Mouse (Mus musculus): Measurements from ENCODE around the gene Pms2. TPM values are rescaled to one million over a fixed set of nuclear protein-coding genes. Genes with fewer than 3 reads are reported as not detected.

The Pms2 gene
- total RNA-seq (2015) (20.4 and 29.3 TPM in 2 replicates), total RNA-seq (2017) (26.5 and 38.3 TPM in 2 replicates)

- peak; percentile 94 for ATAC-seq (replicated peaks; ENCODE audit: poor library complexity)
Measured at GRCm38 (mm10) chr5:143909417-143910400, at the start of gene Pms2, which contains the start of gene Aimp2. TSS of gene Pms2 (plus strand) at chr5:143909964. TSS of gene Aimp2 (minus strand) at chr5:143909847.

GRCm38 (mm10) chr5:143871547-143872169, 38.1 kb upstream of the Pms2 start:
- no peak for ATAC-seq (replicated peaks; ENCODE audit: poor library complexity)

DNA sequence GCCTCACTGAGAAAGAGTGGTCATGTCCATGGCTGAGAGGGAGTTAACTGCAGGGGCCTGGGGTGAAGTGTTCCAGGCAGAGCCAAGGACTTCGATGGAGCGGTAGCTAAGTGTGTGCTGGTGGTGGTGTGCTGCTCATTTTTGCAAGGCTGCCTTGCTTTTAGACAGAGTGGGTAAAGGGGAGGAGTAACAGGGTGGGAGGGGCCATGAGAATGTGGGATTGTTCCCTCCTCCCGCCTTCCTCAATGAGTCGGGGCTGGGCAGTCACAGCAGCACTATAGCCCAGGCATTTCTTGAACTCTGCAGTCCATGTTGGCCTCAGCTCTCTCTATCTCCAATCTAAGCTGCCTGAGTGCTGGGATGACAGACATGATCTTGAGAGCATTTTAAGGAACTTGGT, 35.2 kb upstream of the Pms2 start:
- no peak for ATAC-seq (replicated peaks; ENCODE audit: poor library complexity)

GRCm38 (mm10) chr5:143885274-143885673, 24.5 kb upstream of the Pms2 start:
- ATAC-seq (replicated peaks; ENCODE audit: poor library complexity), result no peak

GRCm38 (mm10) chr5:143890741-143891140, 19.0 kb upstream of the Pms2 start:
- no peak for ATAC-seq (replicated peaks; ENCODE audit: poor library complexity)

DNA sequence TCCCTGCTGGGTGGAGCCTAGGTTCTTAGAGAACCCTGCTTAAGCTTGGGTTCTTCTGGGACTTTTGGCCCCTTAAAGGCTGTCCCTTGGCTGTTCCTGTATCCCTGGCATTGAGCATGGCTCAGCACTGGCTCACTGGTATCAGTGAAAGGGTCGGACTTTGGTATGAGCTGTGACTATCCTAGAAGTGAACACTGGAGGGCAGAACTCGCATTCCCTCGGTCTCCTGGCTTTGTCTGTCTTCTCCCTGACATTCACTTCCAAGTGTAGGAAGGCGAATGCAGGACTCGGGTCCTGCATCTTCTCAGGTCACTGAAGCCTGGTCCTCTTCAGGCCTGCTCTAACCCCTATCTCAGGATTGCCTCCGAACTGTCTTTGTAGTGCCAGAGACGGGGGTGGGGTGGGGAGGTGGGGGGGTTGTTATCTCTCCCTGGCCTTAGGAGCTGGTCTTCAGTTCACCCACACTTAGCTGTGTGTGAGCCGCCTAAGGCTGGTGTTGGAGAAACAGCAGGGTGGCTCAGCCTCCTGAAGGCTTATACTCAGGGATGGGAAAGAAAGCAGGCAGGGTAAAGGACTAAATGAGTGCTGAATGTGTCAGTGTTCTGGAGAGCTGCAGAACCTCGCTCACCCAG, 17.4 kb upstream of the Pms2 start:
- ATAC-seq (replicated peaks; ENCODE audit: poor library complexity), result peak; percentile 13; the same call in 1 of the 2 replicates

DNA sequence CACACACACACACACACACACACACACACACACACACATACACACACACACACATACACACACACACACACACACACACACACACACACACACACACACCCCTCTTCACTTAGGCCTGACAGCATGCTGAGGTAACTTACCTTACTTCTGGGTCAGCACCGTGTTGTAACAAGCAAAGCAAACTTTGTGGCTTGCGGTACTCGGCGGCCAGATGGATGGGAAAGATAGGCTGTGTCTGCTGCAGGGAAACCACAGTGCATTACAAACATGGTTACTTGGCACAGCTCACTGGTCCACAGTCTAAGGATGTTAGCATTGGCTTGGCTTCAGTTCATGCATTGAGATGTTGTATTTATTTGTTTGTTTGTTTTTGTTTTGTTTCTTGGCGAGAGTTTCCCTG, 16.4 kb upstream of the Pms2 start:
- peak; percentile 98 for ATAC-seq (replicated peaks; ENCODE audit: poor library complexity)

DNA sequence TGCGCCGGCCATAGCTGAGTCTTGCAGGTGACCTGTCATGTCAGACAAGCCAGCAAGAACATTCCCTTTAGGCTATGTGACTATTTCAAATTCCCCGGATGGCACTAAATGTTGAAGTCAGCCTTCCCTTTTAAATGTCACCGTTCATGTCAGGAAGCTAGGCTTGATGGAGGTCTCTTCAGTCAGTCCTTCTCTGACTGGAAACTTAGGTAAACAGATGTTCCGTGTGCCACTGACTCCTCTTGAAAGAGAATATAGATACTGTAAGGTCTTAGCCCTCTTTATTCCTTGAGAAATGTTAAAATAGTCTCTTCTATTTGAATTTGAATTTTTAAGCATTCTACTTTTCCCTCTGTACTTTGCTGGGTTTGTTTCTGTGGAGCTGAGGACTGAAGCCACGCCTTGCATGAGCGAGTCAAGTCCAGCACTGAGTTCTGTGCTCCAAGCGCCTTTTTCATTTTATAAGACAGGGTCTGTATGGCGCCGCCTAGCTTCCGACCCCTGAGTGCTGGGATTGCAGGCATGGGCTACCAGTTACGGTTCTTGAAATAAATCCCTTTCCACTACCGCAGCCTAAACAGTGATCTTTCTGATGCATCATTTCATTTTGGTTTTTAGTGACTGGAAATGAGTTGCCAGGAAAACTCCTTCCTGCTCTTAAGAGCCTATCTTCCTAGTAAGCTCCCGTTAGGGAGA, 12.0 kb upstream of the Pms2 start, which contains the start of gene Ankrd61:
TSS of gene Ankrd61 (minus strand) at position 51 of the 696 bp plus-strand sequence.
- ATAC-seq (replicated peaks; ENCODE audit: poor library complexity), result no peak

DNA sequence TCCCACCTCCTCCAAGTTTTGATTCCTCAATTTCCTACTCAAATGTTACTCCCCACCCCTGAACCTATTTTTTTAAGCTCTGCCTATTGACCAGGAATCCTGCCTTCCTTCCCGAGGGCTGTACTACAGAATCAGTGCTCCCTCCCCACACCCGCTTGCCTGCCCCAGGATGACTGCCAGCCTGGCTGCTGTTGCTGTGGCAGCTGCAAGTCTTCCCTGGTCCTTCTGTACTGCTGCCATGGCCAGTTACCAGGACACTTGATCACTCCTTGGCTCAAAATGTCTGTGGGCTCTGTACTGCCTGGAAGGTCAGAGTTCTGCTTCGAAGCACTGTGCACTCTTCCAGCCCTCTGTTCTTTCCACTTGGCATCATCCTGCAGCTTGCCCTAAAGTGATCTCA, 7.7 kb upstream of the Pms2 start:
- ATAC-seq (replicated peaks; ENCODE audit: poor library complexity), result no peak

GRCm38 (mm10) chr5:143903813-143904212, 6.0 kb upstream of the Pms2 start:
- ATAC-seq (replicated peaks; ENCODE audit: poor library complexity), result peak; percentile 67

GRCm38 (mm10) chr5:143906429-143906828, 3.3 kb upstream of the Pms2 start:
- no peak for ATAC-seq (replicated peaks; ENCODE audit: poor library complexity)

GRCm38 (mm10) chr5:143908926-143909325, 838 bp upstream of the Pms2 start:
- no peak for ATAC-seq (replicated peaks; ENCODE audit: poor library complexity)

- no peak for ATAC-seq (replicated peaks; ENCODE audit: poor library complexity)
Measured at GRCm38 (mm10) chr5:143916221-143916620, 6.5 kb downstream of the Pms2 start.

DNA sequence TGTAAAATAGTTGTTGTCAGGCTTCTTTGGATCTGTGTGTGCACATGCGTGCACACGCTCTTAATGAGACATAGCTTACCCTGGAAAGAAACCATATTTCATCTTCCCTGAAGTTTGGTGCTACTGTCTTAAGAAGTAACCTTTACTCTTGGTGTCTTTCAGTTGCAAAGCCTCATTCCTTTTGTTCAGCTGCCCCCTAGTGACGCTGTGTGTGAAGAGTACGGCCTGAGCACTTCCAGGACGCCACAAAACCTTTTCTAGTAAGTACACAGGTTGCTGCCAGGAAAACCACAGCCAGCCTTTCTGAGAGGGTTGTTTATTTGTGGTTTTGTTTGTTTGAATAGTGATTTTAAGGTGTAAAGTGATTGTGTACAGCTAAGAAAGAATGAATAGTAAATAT, 7.7 kb downstream of the Pms2 start:
- ATAC-seq (replicated peaks; ENCODE audit: poor library complexity), result peak; percentile 92

- no peak for ATAC-seq (replicated peaks; ENCODE audit: poor library complexity)
Measured at GRCm38 (mm10) chr5:143918120-143918519, 8.4 kb downstream of the Pms2 start.

DNA sequence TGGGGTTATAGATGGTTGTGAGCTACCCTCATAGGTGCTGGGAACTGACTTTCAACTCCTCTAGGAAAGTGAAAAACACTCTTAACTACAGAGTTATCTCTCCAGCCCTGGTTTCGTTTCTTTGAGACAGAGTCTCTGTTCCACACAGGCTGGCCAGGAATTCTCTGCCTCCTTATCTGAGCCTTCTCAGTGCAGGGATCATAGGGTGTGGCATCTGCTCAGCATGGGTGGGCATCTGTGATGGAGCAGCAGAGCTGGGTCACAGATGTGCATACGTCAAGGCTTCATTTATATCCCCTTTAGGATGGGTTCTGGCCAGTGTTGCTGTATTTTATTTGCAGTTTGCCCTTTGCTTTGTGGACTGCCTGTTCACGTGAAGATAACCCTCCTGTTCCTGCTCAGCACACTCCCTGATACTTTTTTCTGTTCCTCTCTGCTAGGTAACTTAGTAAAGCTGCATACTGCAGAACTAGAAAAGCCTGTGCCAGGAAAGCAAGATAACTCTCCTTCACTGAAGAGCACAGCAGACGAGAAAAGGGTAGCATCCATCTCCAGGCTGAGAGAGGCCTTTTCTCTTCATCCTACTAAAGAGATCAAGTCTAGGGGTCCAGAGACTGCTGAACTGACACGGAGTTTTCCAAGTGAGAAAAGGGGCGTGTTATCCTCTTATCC, 15.2 kb downstream of the Pms2 start:
- peak; percentile 85 for ATAC-seq (replicated peaks; ENCODE audit: poor library complexity)

DNA sequence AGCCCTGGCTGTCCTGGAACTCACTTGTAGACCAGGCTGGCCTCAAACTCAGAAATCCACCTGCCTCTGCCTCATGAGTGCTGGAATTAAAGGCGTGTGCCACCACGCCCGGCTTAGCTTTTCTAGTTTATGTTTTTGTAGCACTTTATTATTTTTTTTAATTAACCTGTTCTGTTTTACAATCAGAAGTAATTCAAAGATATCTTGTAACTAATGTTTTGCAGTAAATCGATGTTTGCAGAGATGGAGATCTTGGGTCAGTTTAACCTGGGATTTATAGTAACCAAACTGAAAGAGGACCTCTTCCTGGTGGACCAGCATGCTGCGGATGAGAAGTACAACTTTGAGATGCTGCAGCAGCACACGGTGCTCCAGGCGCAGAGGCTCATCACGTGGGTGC, 18.1 kb downstream of the Pms2 start, which contains the start of gene Gm42421:
TSS of gene Gm42421 (plus strand) at position 301 of the 400 bp plus-strand sequence.
- ATAC-seq (replicated peaks; ENCODE audit: poor library complexity), result no peak

- no peak for ATAC-seq (replicated peaks; ENCODE audit: poor library complexity)
Measured at GRCm38 (mm10) chr5:143929291-143929690, 19.5 kb downstream of the Pms2 start.

- ATAC-seq (replicated peaks; ENCODE audit: poor library complexity), result no peak
Measured at GRCm38 (mm10) chr5:143930656-143931055, 20.9 kb downstream of the Pms2 start.

All from megakaryocyte progenitor cell, adult 5-6 weeks (primary cell).